Mouse (Mus musculus) B cell, adult 2 months (primary cell): Measurements from ENCODE around the gene Flnb.

Source experiments
- DNase-seq, 2 experiments: peaks; one replicate each; pipeline ENCODE4 v3.0.0; 2022

Flnb gene

GRCm38 (mm10) chr14:7817770-7818462 lies at the start of gene Flnb:
Flnb (plus strand) TSS chr14:7817957.
- DNase-seq = peak; percentile 98

GRCm38 (mm10) chr14:7773714-7774389 lies 43.9 kb upstream of the Flnb start:
- peak; percentile 77 to 81 for DNase-seq

DNA sequence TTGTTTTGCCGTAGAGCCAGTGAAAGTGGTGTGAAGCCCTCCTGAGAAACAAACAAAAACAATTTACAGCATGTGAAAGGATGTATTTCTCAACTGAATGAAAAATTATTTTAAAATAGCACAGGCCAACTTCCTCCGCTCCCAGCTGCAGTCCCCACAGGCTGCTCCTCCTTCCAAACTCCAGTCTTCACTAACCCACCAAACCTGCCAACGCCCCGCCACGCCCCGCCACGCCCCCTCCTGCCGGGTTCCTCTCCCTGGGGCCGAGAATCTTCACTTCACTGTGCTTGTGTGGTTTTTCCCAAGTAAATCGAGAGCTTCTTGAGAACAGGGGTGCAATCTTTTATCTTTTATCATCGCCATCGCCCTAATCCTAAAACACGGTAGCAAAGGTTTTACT lies 31.7 kb upstream of the Flnb start:
- no peak for DNase-seq

- DNase-seq = no peak
Observed at GRCm38 (mm10) chr14:7789266-7790030, 28.3 kb upstream of the Flnb start.

DNA sequence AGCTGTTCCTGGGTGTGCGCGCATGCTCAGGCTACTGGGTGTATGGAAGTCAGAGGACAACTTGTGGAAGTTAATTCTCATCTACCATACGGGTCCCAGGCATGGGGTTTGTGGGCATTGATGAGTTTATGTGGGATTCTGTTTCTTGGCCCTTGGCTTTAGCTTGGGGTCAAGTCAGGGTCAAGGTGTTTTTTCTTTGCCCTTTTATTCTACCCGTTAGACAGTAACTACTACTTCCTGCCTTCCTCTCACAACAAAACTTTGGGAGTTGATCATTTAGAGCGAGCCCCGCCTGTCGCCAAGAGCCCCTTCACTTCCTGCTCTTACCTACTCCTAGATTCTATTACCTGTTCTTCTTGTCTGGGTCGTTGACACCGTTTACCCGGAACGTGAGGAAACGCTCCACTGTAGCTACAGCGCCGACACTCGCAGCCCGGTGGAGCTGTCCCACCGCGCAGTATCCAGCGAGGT lies 26.7 kb upstream of the Flnb start:
- no peak for DNase-seq

GRCm38 (mm10) chr14:7791532-7792159 lies 26.1 kb upstream of the Flnb start, which contains the start of gene Gm26661:
Gm26661 (plus strand) TSS chr14:7791587.
- peak; percentile 63 to 65 for DNase-seq

- no peak for DNase-seq
Observed at GRCm38 (mm10) chr14:7795961-7796360, 21.8 kb upstream of the Flnb start.

GRCm38 (mm10) chr14:7800611-7801010 lies 17.1 kb upstream of the Flnb start:
- DNase-seq = no peak

GRCm38 (mm10) chr14:7801831-7802230 lies 15.9 kb upstream of the Flnb start:
- DNase-seq = peak; percentile 50 to 55

DNA sequence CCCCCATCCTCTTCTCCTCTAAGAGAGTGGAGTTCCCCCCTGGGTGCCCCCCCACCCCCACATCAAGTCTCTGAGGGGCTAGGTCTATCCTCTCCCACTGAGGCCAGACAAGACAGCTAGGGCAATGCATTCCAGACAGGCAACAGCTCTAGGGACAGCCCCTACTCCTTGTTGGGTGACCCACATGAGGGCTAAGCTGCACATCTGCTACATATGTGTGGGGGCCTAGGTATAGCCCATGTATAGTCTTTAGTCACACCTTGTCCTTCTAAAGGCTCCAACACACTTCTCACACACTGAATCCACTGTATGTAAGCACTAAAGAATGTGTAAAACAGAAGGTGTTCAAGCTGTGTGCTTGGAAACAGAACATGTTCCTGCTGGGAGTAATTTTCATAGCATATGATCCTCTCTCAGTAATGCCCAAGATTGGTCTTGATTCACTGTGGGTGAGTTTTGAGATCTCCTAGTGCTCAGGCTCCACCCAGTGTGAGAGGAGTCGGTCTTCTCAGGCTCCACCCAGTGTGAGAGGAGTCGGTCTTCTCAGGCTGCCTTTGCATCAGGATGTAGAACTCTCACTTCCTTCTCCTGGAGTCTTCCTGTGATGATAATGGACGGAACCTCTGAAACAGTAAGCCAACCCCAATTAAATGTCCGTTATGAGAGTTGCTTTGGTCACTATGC lies 13.7 kb upstream of the Flnb start:
- DNase-seq = no peak

DNA sequence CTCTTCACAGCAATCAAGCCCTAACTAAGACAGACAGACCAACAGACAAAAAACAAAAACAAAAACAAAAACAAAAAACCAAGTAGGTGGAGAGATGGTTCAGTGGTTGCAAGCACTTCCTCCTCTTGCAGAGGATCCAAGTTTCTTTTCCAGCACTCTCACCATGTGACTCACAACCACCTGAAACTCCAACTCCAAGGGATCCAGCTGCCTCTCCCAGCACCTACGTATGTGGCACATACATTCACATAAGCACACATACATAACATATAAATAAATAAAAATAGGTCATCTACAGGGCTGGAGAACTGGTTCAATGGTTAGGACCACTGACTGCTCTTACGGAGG lies 13.2 kb upstream of the Flnb start:
- no peak for DNase-seq

DNA sequence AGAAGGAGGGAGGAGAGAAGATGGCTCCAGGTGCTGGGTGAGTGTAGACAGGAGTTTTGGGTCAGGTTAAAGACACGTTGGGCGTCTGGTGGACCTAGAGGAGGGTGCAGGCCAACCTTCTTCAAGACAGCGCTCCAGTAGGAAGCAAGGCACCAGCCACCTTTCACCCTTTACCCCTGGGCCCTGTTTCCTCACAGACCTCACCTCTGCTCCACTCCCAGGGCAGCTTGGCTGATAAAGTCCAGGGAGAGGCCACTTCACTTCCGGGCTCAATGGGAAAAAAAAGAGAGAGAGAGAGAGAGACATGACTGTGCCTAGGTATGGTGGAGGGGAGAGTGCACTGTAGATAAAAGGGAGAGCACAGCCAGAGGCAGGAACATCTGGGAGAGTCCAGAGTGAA lies 10.0 kb upstream of the Flnb start:
- no peak for DNase-seq

- DNase-seq = no peak
Observed at GRCm38 (mm10) chr14:7808501-7808981, 9.2 kb upstream of the Flnb start.

- no peak for DNase-seq
Observed at GRCm38 (mm10) chr14:7809043-7809955, 8.5 kb upstream of the Flnb start.

DNA sequence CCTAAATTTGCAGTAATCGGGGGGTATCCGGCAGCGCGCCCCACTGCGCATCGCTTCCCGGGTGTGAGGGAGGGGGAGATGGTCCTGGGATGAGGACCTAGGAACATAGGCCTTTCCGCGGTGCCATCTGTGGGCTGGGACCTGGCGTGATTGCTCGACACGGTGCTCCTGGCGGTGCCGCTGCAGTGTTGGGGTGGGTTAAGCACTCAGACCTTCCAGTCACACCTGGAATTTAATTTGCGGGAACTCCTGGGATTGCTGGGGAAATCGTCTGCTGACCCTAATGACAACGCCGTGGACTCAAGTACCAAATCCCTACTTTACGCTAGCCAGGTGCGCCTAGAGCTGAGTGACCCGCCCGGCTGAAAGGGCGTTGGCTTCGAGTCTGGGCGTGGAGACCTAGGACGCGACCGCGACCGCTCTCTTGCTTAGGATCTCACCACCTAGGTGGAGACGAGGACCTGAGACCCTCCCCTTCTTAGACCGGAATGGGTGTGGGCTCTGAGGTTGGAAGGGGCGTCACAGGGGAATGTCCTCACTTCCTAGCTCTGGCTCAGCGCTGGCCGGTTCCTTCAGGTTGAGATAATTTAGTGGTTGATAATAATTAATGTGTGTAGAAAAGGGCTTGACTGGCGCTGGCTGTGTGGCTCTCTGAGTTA lies 835 bp downstream of the Flnb start:
- peak in 1 of 2 experiments; percentile 23 for DNase-seq

DNA sequence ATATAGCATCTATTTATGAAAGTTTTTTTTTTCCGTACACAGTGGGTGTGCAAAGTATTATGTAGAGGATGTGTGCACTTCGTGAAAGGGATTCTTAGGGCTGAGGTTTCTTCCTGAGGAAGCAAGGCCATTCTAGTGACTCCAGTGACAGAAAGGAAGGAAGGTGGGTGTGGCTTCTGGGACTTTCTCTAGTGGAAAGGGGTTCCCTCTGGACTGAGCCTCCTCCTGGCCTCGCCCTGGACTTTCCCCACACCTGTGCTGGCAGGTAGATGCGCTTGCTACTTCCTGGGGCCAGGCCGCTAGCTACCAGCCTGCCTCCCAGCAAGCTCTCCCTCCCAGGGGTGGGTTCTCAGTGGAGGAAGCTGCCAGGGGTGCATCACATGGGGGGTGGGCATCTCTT lies 1.7 kb downstream of the Flnb start:
- peak in 1 of 2 experiments; percentile 3 for DNase-seq

- no peak for DNase-seq
Observed at GRCm38 (mm10) chr14:7821341-7821740, 3.6 kb downstream of the Flnb start.

GRCm38 (mm10) chr14:7822693-7823092 lies 4.9 kb downstream of the Flnb start:
- no peak for DNase-seq

GRCm38 (mm10) chr14:7824651-7825268 lies 7.0 kb downstream of the Flnb start:
- DNase-seq = no peak
